Mouse (Mus musculus) hindbrain, embryonic 10.5 days (tissue): ENCODE results near the gene Gm34302. TPM values are rescaled to one million over a fixed set of nuclear protein-coding genes. Genes with fewer than 3 reads are reported as not detected.
"Not testable (repeated sequence)": the region's sequence is repeated elsewhere in the genome, so short reads cannot be mapped to it uniquely, and the experiment has no call there.

Experiments used
- DNase-seq: peaks from one replicate; pipeline ENCODE4 v3.0.0-alpha.2; 2017; ENCODE audit warnings: low spot score
- H3K27ac ChIP-seq: fragments of 300-500 bp; sonication (generic); 2 replicates; pipeline ENCODE4 v1.5.1; 2016; ENCODE audit warnings: mild to moderate bottlenecking, moderate library complexity
- H3K27me3 ChIP-seq: fragments of 300-500 bp; sonication (generic); 2 replicates; pipeline ENCODE4 v1.6.1; 2016; ENCODE audit warnings: mild to moderate bottlenecking; ENCODE audit not compliant: poor library complexity, insufficient read depth, severe bottlenecking
- H3K36me3 ChIP-seq: fragments of 300-500 bp; sonication (generic); 2 replicates; pipeline ENCODE4 v1.6.1; 2016; ENCODE audit warnings: mild to moderate bottlenecking, moderate library complexity
- H3K4me1 ChIP-seq: fragments of 300-500 bp; sonication (generic); replicated peaks from 2 replicates; pipeline ENCODE4 v1.6.1; 2016; ENCODE audit warnings: mild to moderate bottlenecking
- H3K4me3 ChIP-seq: fragments of 300-500 bp; sonication (generic); 2 replicates; pipeline ENCODE4 v1.5.1; 2016; ENCODE audit warnings: mild to moderate bottlenecking, moderate library complexity
- H3K9me3 ChIP-seq: fragments of 300-500 bp; sonication (generic); 2 replicates; pipeline ENCODE4 v1.6.1; 2016; ENCODE audit warnings: mild to moderate bottlenecking, moderate library complexity
- WGBS: fragments of 180-500 bp; shearing (Covaris S2); methylation state at CpG from one replicate; pipeline ENCODE4 v1.1.7; 2016; 5-methylcytosine and 5-hydroxymethylcytosine counted together
- polyA plus RNA-seq: library from polyadenylated mRNA; unstranded; fragments of >200 nt; fragmentation: Nextera tagmentation; extraction: Ambion mirVana; gene quantifications from 2 replicates; pipeline ENCODE4 v1.2.1, GENCODE M21; 2016

The Gm34302 gene
- polyA plus RNA-seq, result not detected in 2 replicates

- no peaks in the 10 kb centered on the region for H3K4me1 ChIP-seq
- DNase-seq, result no peak
- 46% methylated on average over 1 of the region's 1 CpGs for WGBS
- H3K4me3 ChIP-seq, result no peak within 1 kb of the TSS
- no peaks in the 10 kb centered on the region for H3K9me3 ChIP-seq
- H3K27me3 ChIP-seq, result no peaks in the 10 kb centered on the region
- no peaks in the 10 kb centered on the region for H3K36me3 ChIP-seq
- no peak within 1 kb of the TSS for H3K27ac ChIP-seq
Observed at GRCm38 (mm10) chr3:63483726-63484125, at the start of gene Gm34302. Gm34302 (minus strand) TSS chr3:63483879.

- H3K27me3 ChIP-seq, result no peaks in the 10 kb centered on the region
- 60% methylated on average over 1 of the region's 1 CpGs for WGBS
Observed at GRCm38 (mm10) chr3:63531847-63532246, 48.2 kb upstream of the Gm34302 start.

GRCm38 (mm10) chr3:63517681-63518080 lies 34.0 kb upstream of the Gm34302 start:
- Histone ChIP-seq H3K9me3 (no peaks in the 10 kb centered on the region), H3K27ac (no peak overlapping the region), H3K4me1 (no peaks in the 10 kb centered on the region), H3K4me3 (no peak overlapping the region), H3K36me3 (no peaks in the 10 kb centered on the region), H3K27me3 (no peaks in the 10 kb centered on the region)
- no peak for DNase-seq
- WGBS, result 98% methylated on average over 1 of the region's 1 CpGs

More at GRCm38 (mm10) chr3:63531847-63532246, 48.2 kb upstream of the Gm34302 start:
- H3K4me1 ChIP-seq, result no peaks in the 10 kb centered on the region
- DNase-seq, result no peak
- H3K9me3 ChIP-seq, result no peaks in the 10 kb centered on the region
- H3K27ac ChIP-seq, result no peak overlapping the region
- no peak overlapping the region for H3K4me3 ChIP-seq
- no peaks in the 10 kb centered on the region for H3K36me3 ChIP-seq

- not testable (repeated sequence) for H3K4me1 ChIP-seq, DNase-seq, H3K9me3 ChIP-seq, H3K27ac ChIP-seq, H3K4me3 ChIP-seq, H3K36me3 ChIP-seq, H3K27me3 ChIP-seq
- WGBS, result 95% methylated on average over 3 of the region's 3 CpGs
Observed at GRCm38 (mm10) chr3:63516279-63516678, 32.6 kb upstream of the Gm34302 start.

- H3K36me3 ChIP-seq, result no peaks in the 10 kb centered on the region
- H3K9me3 ChIP-seq, result no peaks in the 10 kb centered on the region
- H3K4me1 ChIP-seq, result no peaks in the 10 kb centered on the region
- H3K4me3 ChIP-seq, result no peak overlapping the region
- H3K27me3 ChIP-seq, result no peaks in the 10 kb centered on the region
- WGBS, result 89% methylated on average over 6 of the region's 6 CpGs
- H3K27ac ChIP-seq, result no peak overlapping the region
- DNase-seq, result no peak
Observed at GRCm38 (mm10) chr3:63511316-63511715, 27.6 kb upstream of the Gm34302 start.

GRCm38 (mm10) chr3:63509484-63509883 lies 25.8 kb upstream of the Gm34302 start:
- Histone ChIP-seq H3K9me3 (no peaks in the 10 kb centered on the region), H3K27me3 (no peaks in the 10 kb centered on the region), H3K27ac (no peak overlapping the region), H3K36me3 (no peaks in the 10 kb centered on the region), H3K4me1 (no peaks in the 10 kb centered on the region), H3K4me3 (no peak overlapping the region)
- no peak for DNase-seq
- 82% methylated on average over 2 of the region's 2 CpGs for WGBS

GRCm38 (mm10) chr3:63508924-63509323 lies 25.2 kb upstream of the Gm34302 start:
- Histone ChIP-seq H3K27ac (no peak overlapping the region), H3K27me3 (no peaks in the 10 kb centered on the region), H3K4me1 (no peaks in the 10 kb centered on the region), H3K4me3 (no peak overlapping the region), H3K36me3 (no peaks in the 10 kb centered on the region), H3K9me3 (no peaks in the 10 kb centered on the region)
- no peak for DNase-seq
- 78% methylated on average over 5 of the region's 5 CpGs for whole genome bisulfite sequencing

- Histone ChIP-seq H3K4me3 (no peak overlapping the region), H3K36me3 (no peaks in the 10 kb centered on the region), H3K27me3 (no peaks in the 10 kb centered on the region), H3K4me1 (no peaks in the 10 kb centered on the region), H3K9me3 (no peaks in the 10 kb centered on the region), H3K27ac (no peak overlapping the region)
- no peak for DNase-seq
- 87% methylated on average over 5 of the region's 5 CpGs for WGBS
Observed at GRCm38 (mm10) chr3:63504433-63504832, 20.8 kb upstream of the Gm34302 start.

- Histone ChIP-seq H3K27me3 (no peaks in the 10 kb centered on the region), H3K4me3 (no peak overlapping the region), H3K36me3 (no peaks in the 10 kb centered on the region), H3K9me3 (no peaks in the 10 kb centered on the region), H3K27ac (no peak overlapping the region), H3K4me1 (no peaks in the 10 kb centered on the region)
- WGBS, result 71% methylated on average over 5 of the region's 5 CpGs
- DNase-seq, result no peak
Observed at GRCm38 (mm10) chr3:63494625-63495382, 11.1 kb upstream of the Gm34302 start.

GRCm38 (mm10) chr3:63493563-63493962 lies 9.9 kb upstream of the Gm34302 start:
- no peak for DNase-seq
- no peak overlapping the region for H3K4me3 ChIP-seq
- WGBS, result 64% methylated on average over 4 of the region's 4 CpGs
- H3K27me3 ChIP-seq, result no peaks in the 10 kb centered on the region
- H3K27ac ChIP-seq, result no peak overlapping the region
- no peaks in the 10 kb centered on the region for H3K36me3 ChIP-seq
- H3K9me3 ChIP-seq, result no peaks in the 10 kb centered on the region
- no peaks in the 10 kb centered on the region for H3K4me1 ChIP-seq

GRCm38 (mm10) chr3:63440426-63441125 lies 43.1 kb downstream of the Gm34302 start:
- H3K4me1 ChIP-seq, result no peaks in the 10 kb centered on the region
- 80% methylated on average over 1 of the region's 1 CpGs for WGBS

GRCm38 (mm10) chr3:63439738-63440137 lies 43.9 kb downstream of the Gm34302 start:
- WGBS, result 94% methylated on average over 2 of the region's 2 CpGs

More at GRCm38 (mm10) chr3:63440426-63441125, 43.1 kb downstream of the Gm34302 start:
- no peak overlapping the region for H3K27ac ChIP-seq
- no peak for DNase-seq
- H3K4me3 ChIP-seq, result no peak overlapping the region
- H3K9me3 ChIP-seq, result no peaks in the 10 kb centered on the region
- H3K27me3 ChIP-seq, result no peaks in the 10 kb centered on the region
- H3K36me3 ChIP-seq, result no peaks in the 10 kb centered on the region

GRCm38 (mm10) chr3:63438898-63439297 lies 44.8 kb downstream of the Gm34302 start:
- 85% methylated on average over 3 of the region's 3 CpGs for WGBS
- no peak for DNase-seq
- Histone ChIP-seq H3K4me3 (no peak overlapping the region), H3K4me1 (no peaks in the 10 kb centered on the region), H3K27me3 (no peaks in the 10 kb centered on the region), H3K36me3 (no peaks in the 10 kb centered on the region), H3K27ac (no peak overlapping the region), H3K9me3 (no peaks in the 10 kb centered on the region)

More at GRCm38 (mm10) chr3:63439738-63440137, 43.9 kb downstream of the Gm34302 start:
- DNase-seq, result no peak
- Histone ChIP-seq H3K4me1 (no peaks in the 10 kb centered on the region), H3K9me3 (no peaks in the 10 kb centered on the region), H3K4me3 (no peak overlapping the region), H3K27ac (no peak overlapping the region), H3K27me3 (no peaks in the 10 kb centered on the region), H3K36me3 (no peaks in the 10 kb centered on the region)
